Mouse (Mus musculus) liver, embryonic 12.5 days (tissue): Measurements from ENCODE around the gene Cope. TPM values are rescaled to one million over a fixed set of nuclear protein-coding genes. Genes with fewer than 3 reads are reported as not detected.

Source experiments
- ATAC-seq: fragments of 200-750 bp; cut with Nextera tagmentation; 2 replicates; pipeline ENCODE4 v1.8.0; 2017; ENCODE audit warnings: moderate number of reproducible peaks, mild to moderate bottlenecking, moderate library complexity
- H3K27ac ChIP-seq: fragments of 300-500 bp; sonication (generic); 2 replicates; pipeline ENCODE4 v1.5.1; 2016; ENCODE audit warnings: mild to moderate bottlenecking
- H3K27me3 ChIP-seq: fragments of 300-500 bp; sonication (generic); replicated peaks from 2 replicates; pipeline ENCODE4 v1.6.1; 2016; ENCODE audit warnings: mild to moderate bottlenecking, moderate library complexity
- H3K36me3 ChIP-seq: fragments of 300-500 bp; sonication (generic); 2 replicates; pipeline ENCODE4 v1.6.1; 2016; ENCODE audit warnings: mild to moderate bottlenecking, moderate library complexity
- H3K4me1 ChIP-seq: fragments of 300-500 bp; sonication (generic); 2 replicates; pipeline ENCODE4 v1.6.1; 2016
- H3K4me2 ChIP-seq: fragments of 300-500 bp; sonication (generic); 2 replicates; pipeline ENCODE4 v1.6.1; 2016; ENCODE audit warnings: mild to moderate bottlenecking, moderate library complexity
- H3K4me3 ChIP-seq: fragments of 300-500 bp; sonication (generic); 2 replicates; pipeline ENCODE4 v1.5.1; 2016; ENCODE audit warnings: mild to moderate bottlenecking, moderate library complexity
- H3K9ac ChIP-seq: fragments of 300-500 bp; sonication (generic); 2 replicates; pipeline ENCODE4 v1.6.1; 2016; ENCODE audit warnings: mild to moderate bottlenecking, moderate library complexity
- H3K9me3 ChIP-seq: fragments of 300-500 bp; sonication (generic); replicated peaks from 2 replicates; pipeline ENCODE4 v1.6.1; 2016; ENCODE audit warnings: mild to moderate bottlenecking, moderate library complexity
- WGBS: fragments of 180-500 bp; shearing (Covaris S2); methylation state at CpG from one replicate; pipeline ENCODE4 v1.1.7; 2016; ENCODE audit not compliant: insufficient replicate concordance; 5-methylcytosine and 5-hydroxymethylcytosine counted together
- polyA plus RNA-seq: library from polyadenylated mRNA; unstranded; fragments of >200 nt; fragmentation: Nextera tagmentation; extraction: Ambion mirVana; gene quantifications from 2 replicates; pipeline ENCODE4 v1.2.1, GENCODE M21; 2016

Cope gene
- polyA plus RNA-seq, 1 experiment from 2014 or later: 212 TPM

DNA sequence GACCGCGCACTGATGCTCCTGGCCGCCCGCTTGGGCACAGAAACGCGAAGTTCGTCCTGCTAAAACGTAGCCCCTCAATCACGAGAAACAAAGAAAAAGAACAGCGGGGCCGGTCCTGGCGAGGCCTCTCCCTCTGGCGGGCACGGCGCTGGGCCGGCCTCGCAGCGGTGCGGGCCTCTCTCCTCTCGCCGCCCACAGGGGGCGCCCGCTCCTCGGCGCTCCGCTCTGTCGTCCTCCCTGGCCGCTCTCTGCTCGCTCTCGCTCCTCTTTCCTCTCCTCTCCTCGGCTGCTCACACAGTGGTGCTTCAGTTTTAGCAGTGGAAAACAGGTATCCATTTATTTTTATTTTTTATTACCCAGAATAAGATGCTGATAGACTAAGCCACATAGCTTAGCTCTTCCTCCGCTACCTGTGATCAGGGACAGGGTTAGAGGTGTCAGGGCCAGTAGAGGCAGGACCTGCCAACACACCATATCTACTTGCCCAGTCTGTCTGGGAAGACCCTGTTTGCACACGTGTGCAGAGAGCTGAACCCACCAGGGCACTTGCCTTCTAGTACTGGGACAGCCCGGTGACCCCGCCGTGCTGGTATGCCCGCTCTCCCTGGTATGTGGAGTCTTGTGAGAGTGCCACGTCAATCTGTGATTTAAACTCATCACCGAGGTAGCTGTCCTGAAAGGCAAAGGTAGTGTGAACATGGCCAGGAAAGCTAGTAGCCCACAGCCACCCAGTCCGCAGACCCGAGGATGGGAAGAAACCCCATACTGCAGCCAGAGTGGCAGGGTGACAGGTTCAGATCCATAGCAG lies 30.0 kb downstream of the Cope start:
- peaks cover 51% of the 10 kb centered on the region for H3K4me1 ChIP-seq
- H3K27ac ChIP-seq: no peak overlapping the region
- peak; percentile 28; the same call in 1 of the 2 replicates for ATAC-seq
- H3K4me3 ChIP-seq: no peak overlapping the region
- H3K36me3 ChIP-seq: peaks cover 69% of the 10 kb centered on the region
- WGBS: 53% methylated on average over 41 of the region's 41 CpGs
- peaks cover 18% of the 10 kb centered on the region for H3K27me3 ChIP-seq
- no peak overlapping the region for H3K4me2 ChIP-seq
- no peaks in the 10 kb centered on the region for H3K9me3 ChIP-seq
- no peak overlapping the region for H3K9ac ChIP-seq

DNA sequence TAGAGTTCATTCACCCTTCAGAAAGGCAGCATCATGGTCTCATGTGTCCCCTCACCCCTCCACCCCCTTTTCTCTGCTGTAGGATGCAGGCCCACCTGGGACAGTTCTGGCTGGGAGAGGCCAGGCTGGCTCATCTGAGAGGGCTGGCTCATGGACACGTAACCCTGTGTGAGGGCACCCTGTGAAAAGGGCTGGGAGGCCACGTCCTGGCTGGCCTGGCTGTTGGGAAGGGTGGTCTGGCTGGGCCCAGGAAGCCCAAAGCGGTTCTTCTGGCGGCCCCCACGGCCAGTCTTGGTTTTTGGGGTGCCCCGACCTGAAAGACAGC lies 30.5 kb downstream of the Cope start:
- H3K36me3 ChIP-seq: peaks cover 74% of the 10 kb centered on the region
- no peak for ATAC-seq
- no peak overlapping the region for H3K9ac ChIP-seq
- H3K27me3 ChIP-seq: peaks cover 18% of the 10 kb centered on the region
- H3K4me2 ChIP-seq: no peak overlapping the region
- H3K4me1 ChIP-seq: peaks cover 46% of the 10 kb centered on the region
- no peak overlapping the region for H3K4me3 ChIP-seq
- WGBS: 90% methylated on average over 6 of the region's 6 CpGs
- no peak overlapping the region for H3K27ac ChIP-seq
- no peaks in the 10 kb centered on the region for H3K9me3 ChIP-seq

DNA sequence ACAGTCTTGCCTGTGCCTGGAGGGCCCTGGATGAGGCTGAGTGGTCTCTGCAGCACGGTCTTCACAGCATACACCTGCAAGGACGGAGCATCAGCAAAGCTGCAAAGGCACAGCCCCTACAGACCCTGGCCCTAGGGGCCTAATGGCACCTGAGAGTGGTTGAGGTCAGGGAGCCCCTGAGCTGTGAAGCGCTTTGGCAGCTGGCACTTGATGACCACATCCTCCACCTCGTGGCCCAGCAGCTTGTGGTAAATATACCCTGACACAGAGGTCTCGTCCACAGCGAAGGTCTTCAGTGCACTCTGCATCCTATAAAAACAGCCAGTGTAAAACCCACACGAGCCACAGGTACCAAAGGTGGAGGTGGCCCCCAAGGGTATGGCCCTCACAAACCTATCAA lies 36.6 kb downstream of the Cope start:
- Histone ChIP-seq H3K9ac (no peak overlapping the region), H3K4me3 (no peak overlapping the region), H3K4me2 (no peak overlapping the region), H3K9me3 (no peaks in the 10 kb centered on the region), H3K27me3 (no peaks in the 10 kb centered on the region), H3K36me3 (peaks cover 100% of the 10 kb centered on the region), H3K4me1 (no peaks in the 10 kb centered on the region), H3K27ac (no peak overlapping the region)
- WGBS: 88% methylated on average over 7 of the region's 7 CpGs
- no peak for ATAC-seq

DNA sequence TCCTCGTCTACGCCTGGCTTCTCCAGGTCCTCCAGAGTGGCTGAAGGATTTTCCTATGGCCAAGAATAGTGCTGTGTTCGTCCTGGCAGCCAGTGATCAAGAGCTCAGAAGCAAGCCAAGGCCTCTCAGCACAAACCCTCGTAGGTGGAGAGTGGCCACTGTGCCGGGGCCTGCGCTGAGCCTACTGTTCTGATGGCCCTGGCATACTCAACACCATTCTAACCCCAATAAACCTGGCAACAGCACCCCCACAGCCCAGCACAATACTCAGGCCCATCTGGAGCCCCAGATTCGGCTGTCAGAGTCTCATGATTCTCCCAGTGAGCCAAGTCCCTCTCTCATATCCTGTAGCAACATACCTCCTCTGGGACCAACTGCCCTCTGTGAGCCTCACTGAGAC lies 38.3 kb downstream of the Cope start:
- ATAC-seq: no peak
- no peak overlapping the region for H3K4me3 ChIP-seq
- 88% methylated on average over 7 of the region's 7 CpGs for WGBS
- no peaks in the 10 kb centered on the region for H3K27me3 ChIP-seq
- H3K36me3 ChIP-seq: peaks cover 93% of the 10 kb centered on the region
- no peak overlapping the region; the same call in 1 of the 2 replicates for H3K27ac ChIP-seq
- no peak overlapping the region for H3K9ac ChIP-seq
- no peaks in the 10 kb centered on the region for H3K9me3 ChIP-seq
- no peak overlapping the region for H3K4me2 ChIP-seq
- peaks cover 15% of the 10 kb centered on the region for H3K4me1 ChIP-seq

DNA sequence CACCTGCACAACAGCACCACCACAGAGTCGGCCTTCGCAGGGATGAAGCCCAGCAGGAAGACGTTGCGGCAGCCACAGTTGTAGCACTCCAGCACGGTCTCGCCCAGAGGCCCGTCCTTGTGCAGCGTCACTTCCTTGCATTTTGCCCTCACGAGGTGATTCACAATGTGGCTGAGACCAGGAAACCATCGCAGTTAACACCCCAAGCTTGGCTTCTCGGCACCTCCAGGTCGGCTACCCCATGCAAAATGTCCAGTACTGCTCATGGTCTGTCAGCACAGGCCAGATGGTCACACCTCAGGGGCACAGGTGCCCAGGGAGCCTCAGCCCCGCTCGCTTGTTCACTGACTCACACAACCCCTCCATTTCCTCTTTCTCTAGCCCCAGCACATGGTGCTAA lies 39.7 kb downstream of the Cope start:
- Histone ChIP-seq H3K4me3 (no peak overlapping the region), H3K4me1 (peaks cover 28% of the 10 kb centered on the region), H3K9me3 (no peaks in the 10 kb centered on the region), H3K27me3 (no peaks in the 10 kb centered on the region), H3K9ac (no peak overlapping the region), H3K27ac (no peak overlapping the region), H3K36me3 (peaks cover 93% of the 10 kb centered on the region), H3K4me2 (no peak overlapping the region)
- ATAC-seq: no peak
- WGBS: 85% methylated on average over 14 of the region's 14 CpGs

DNA sequence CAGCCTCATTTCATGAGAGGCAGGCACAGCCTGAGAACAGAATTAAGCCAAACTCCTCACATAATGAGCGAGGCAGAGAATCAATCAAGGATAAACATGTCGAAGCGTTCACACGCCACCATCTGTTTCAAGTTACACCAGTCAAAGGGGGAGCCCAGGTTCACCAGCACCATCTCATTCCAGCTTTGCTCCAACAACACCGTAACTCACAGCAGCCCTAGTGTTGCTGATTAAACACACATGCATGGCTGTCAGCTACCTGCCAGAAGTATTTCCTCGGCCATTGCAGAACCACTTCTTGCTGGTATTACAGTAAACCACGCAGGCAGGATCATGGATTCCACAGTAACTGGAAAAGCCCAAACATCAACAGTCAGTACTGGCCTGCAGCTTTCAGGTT lies 40.8 kb downstream of the Cope start:
- WGBS: 84% methylated on average over 7 of the region's 7 CpGs

DNA sequence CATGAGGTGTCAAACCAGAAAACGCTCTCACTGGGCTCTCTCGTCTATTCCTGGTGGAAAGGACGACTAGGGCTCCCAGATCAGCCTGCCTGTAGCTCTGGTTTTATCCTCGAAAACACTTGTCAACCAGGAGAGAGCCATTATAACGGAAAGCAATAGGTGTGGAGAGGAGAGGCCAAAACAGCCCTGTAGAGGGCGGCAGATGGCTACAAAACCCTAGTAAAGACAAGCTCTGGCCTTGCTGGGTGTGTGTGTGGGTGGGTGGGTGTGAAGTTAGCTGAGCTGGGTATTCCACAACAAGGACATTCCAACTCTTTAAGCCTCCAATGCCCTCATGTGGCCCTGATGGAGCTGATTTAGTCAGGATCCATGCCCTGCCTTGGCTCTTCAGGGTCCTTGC lies 41.4 kb downstream of the Cope start:
- Histone ChIP-seq H3K9ac (no peak overlapping the region), H3K36me3 (peaks cover 93% of the 10 kb centered on the region), H3K27ac (0 out of 2 replicates have a peak overlapping the region, but pooled peaks have one; percentile 5), H3K4me2 (no peak overlapping the region), H3K4me1 (peaks cover 45% of the 10 kb centered on the region), H3K4me3 (no peak overlapping the region), H3K9me3 (no peaks in the 10 kb centered on the region), H3K27me3 (no peaks in the 10 kb centered on the region)
- 64% methylated on average over 6 of the region's 6 CpGs for WGBS
- ATAC-seq: no peak

More for the DNA sequence above, 40.8 kb downstream of the Cope start:
- no peak overlapping the region for H3K9ac ChIP-seq
- no peak overlapping the region for H3K27ac ChIP-seq
- peaks cover 39% of the 10 kb centered on the region for H3K4me1 ChIP-seq
- H3K9me3 ChIP-seq: no peaks in the 10 kb centered on the region
- H3K4me2 ChIP-seq: no peak overlapping the region
- no peak for ATAC-seq
- no peaks in the 10 kb centered on the region for H3K27me3 ChIP-seq
- peaks cover 93% of the 10 kb centered on the region for H3K36me3 ChIP-seq
- no peak overlapping the region for H3K4me3 ChIP-seq

DNA sequence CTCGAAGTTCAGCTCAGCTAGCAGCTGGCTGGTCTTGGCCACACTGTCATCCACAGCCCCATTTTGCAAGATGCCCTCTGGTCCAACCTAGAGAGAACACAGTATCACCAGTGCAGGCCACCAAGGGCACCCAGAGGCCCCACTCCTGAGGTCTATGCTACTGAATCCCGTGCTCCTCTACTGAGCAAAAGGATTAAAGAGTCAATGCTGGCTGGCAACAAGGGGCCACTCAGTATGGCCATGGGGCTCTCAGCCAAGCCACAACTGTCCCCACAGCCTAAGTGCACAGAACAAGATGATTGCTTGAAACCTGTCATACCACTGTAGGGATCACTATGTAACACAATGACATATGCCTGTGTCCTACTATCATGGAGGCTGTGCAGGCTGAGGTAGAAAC lies 42.0 kb downstream of the Cope start:
- H3K27ac ChIP-seq: peak overlapping the region; percentile 49; the same call in 1 of the 2 replicates
- no peak for ATAC-seq
- 80% methylated on average over 2 of the region's 2 CpGs for WGBS

DNA sequence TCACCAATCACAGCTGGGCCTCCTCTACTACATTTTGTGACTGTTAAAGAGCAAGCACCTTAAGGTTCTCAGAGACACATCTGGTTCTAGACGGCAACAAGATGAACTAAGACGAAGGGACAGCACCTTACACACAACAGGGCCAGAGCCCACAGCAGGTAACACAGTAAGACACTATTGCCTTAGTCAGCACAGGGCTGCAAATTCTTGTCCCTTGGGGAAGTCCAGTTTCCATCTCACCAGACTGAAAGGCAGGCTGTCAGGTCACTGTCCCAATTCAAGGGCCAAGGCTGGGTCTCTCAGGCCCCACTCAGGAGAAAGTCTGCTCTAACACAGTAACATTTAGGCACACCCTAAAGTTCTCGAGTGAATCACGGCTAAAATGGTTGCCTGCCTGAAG lies 45.1 kb downstream of the Cope start:
- Histone ChIP-seq H3K27me3 (no peaks in the 10 kb centered on the region), H3K4me1 (peaks cover 81% of the 10 kb centered on the region), H3K9ac (no peak overlapping the region), H3K9me3 (no peaks in the 10 kb centered on the region), H3K36me3 (peaks cover 82% of the 10 kb centered on the region), H3K4me2 (no peak overlapping the region), H3K27ac (peak overlapping the region; percentile 42; the same call in 1 of the 2 replicates), H3K4me3 (no peak overlapping the region)
- WGBS: 77% methylated on average over 4 of the region's 4 CpGs
- no peak for ATAC-seq

More for the DNA sequence above, 42.0 kb downstream of the Cope start:
- Histone ChIP-seq H3K4me3 (no peak overlapping the region), H3K36me3 (peaks cover 93% of the 10 kb centered on the region), H3K9ac (no peak overlapping the region), H3K9me3 (no peaks in the 10 kb centered on the region), H3K27me3 (no peaks in the 10 kb centered on the region), H3K4me2 (no peak overlapping the region), H3K4me1 (peaks cover 51% of the 10 kb centered on the region)

DNA sequence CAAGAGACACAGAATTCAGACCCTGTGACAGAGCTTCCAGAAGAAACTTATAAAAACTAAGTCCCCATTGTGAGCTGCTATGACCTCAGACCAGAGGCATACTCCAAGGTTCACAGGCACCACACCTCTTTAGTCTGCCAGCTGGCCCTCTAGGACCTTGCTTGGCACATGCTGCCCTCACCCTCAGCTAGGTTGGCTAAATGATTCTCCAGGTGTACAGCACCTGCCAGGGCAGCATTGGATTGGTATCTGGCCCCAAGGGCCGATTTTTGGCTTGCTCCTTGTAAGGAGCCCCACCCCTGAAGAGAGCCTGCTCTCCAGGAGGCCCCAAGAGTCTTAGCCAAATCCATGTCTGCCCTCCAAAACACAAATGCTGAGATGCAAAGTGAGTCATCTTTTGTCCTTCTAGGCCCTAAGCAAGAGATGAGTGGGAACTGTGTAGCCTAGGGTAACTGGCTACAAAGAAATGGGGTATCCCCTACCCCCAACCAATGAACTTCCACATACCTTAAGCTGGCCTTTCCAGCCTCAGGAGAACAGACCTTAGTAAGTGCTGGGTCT lies 45.6 kb downstream of the Cope start:
- peak overlapping the region; percentile 6; the same call in 1 of the 2 replicates for H3K4me2 ChIP-seq
- H3K27ac ChIP-seq: peak overlapping the region; percentile 42
- H3K27me3 ChIP-seq: no peaks in the 10 kb centered on the region
- ATAC-seq: no peak
- peak overlapping the region; percentile 14; the same call in 1 of the 2 replicates for H3K9ac ChIP-seq
- H3K4me3 ChIP-seq: no peak overlapping the region
- 48% methylated on average over 1 of the region's 1 CpGs for WGBS
- H3K9me3 ChIP-seq: no peaks in the 10 kb centered on the region
- peaks cover 77% of the 10 kb centered on the region for H3K36me3 ChIP-seq
- peaks cover 81% of the 10 kb centered on the region for H3K4me1 ChIP-seq

DNA sequence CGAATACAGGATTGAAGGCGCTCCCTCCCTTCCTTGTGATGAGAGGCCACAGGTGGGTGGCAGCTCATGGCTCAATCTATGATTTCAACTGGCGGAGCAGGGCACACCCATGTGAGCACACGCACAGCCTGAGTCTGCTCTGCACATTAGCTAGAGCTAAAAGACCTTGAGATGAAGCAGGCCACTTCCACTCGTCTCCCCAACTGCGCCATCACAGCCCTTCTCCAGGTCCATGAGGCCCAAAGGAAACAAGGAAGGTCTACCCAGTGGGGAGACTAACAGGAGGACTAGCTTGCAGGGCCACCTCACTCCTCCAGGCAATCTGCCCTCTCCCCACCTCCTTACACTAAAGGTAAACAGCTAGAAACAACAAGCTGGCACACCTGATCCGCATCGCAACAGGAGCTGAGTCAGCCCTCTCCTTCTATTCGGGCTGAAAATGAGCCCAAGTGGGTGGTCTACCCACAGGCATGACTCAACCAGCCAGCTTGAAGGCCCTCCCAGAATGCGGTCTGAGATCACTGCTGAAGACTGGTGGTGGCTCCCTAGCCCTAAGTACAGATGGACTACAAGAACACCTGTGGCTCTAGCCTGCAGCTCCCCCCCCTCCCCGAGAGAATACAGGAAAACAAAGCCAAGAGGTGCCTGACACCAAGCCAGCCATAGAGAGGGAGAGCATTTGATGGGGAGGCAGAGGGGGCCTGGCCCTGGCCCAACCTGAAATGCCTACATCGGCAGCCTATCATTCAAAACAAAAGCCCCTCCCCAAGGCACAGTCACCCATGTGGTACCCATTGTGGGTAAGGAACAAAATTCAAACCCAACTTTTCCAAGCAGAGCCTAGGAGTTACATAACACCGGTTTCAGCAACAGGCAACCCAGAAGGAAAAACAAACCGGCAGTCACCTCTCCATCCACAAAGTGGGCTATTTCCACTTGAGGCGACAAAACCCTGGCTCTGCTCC lies 49.0 kb downstream of the Cope start:
- Histone ChIP-seq H3K9me3 (no peaks in the 10 kb centered on the region), H3K4me1 (peaks cover 89% of the 10 kb centered on the region), H3K4me2 (peak overlapping the region; percentile 96), H3K27me3 (no peaks in the 10 kb centered on the region), H3K9ac (peak overlapping the region; percentile 98), H3K4me3 (peak overlapping the region; percentile 95), H3K36me3 (peaks cover 50% of the 10 kb centered on the region), H3K27ac (peak overlapping the region; percentile 96)
- 39% methylated on average over 15 of the region's 15 CpGs for WGBS
- no peak for ATAC-seq

DNA sequence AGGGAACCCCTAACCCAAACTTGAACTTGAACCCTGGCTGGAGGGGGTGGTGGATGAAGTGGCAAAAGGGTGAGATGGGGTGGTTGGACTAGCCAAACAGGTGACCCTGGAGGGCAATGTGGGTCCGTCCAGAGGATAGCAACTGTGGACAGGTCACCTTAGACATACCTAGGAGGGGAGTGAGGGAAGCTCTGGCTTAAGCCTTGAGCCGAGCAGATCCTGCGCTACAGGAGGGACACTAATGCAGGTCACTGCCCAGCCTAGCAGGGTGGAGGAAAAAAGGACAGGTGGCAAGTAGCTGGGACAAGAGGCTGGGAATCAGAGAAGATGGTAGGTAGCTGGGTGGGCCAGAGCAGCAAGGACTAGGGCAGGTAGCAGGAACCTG lies 49.7 kb downstream of the Cope start:
- Histone ChIP-seq H3K9me3 (no peaks in the 10 kb centered on the region), H3K4me1 (peaks cover 89% of the 10 kb centered on the region), H3K27ac (peak overlapping the region; percentile 96), H3K4me3 (peak overlapping the region; percentile 95), H3K9ac (peak overlapping the region; percentile 98), H3K36me3 (peaks cover 43% of the 10 kb centered on the region), H3K27me3 (no peaks in the 10 kb centered on the region), H3K4me2 (peak overlapping the region; percentile 96)
- ATAC-seq: no peak
- 10% methylated on average over 3 of the region's 3 CpGs for WGBS
